In the genomic region with DNA sequence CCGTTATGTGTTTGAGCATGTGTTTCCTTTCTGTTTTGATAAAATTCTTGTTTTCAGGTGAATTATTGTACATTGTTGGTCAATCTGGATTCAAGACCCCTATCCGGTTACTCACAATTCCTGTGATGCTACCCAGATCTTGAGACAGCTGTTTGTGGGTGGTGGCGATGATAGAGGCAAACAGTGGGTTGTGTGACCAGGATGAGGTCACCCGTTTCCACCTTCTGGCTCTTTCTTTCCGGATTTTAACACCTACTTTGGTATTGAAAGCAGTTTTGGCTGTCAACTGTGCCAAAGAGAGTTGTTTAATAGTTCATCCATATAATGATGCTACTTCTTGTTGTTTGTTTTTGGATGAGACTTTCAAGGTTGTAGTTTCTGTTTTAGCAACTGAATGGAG, we compare ENCODE assay signal across 33 mouse cellular contexts. TPM values are rescaled to one million over a fixed set of nuclear protein-coding genes. Genes with fewer than 3 reads are reported as not detected.
DNase-seq lines count a peak whose midpoint lies in the region; ATAC-seq and TF ChIP-seq lines count a peak whose summit lies in the region.
"Had no signal": no experiment of that assay in that cellular context is flagged by ENCODE, and none has a peak within 500 bp of the region (broad histone marks: within the 10 kb centered on the region; RNA-seq: fewer than 3 reads in every experiment).

No protein-coding gene starts in this region.

- no peaks in the 10 kb centered on the region for H3K27me3 ChIP-seq in CH12.LX (replicated peaks)
- H3K27me3 ChIP-seq: embryonic facial prominence, embryonic 13.5 days; forebrain, embryonic 12.5 days; heart, embryonic 12.5 days; heart, embryonic 15.5 days; hindbrain, embryonic 13.5 days; intestine, embryonic 15.5 days; Patski had no signal

- in situ Hi-C loops in CH12.LX (cut with MboI; ENCODE audit: low pct_ligation_motif_present, low pct_unique_long_range_greater_than_20kb, low sequenced_read_pairs): no loop called here

- H3K9ac ChIP-seq in CH12.LX (ENCODE audit: insufficient read depth, low read depth): no peak overlapping the region
- H3K9ac ChIP-seq: embryonic facial prominence, embryonic 13.5 days; forebrain, embryonic 12.5 days; heart, embryonic 12.5 days; heart, embryonic 15.5 days; hindbrain, embryonic 13.5 days; intestine, embryonic 15.5 days had no signal

- ATAC-seq in activated CD4-positive, CD25-positive, alpha-beta regulatory T cell, adult 4 months: peak; percentile 51
- ATAC-seq: forebrain, embryonic 16.5 days; hindbrain, postnatal 0 days; intestine, embryonic 15.5 days; Patski had no signal

- peaks cover 0 to 30% of the 10 kb centered on the region in 2 experiments for H3K36me3 ChIP-seq in CH12.LX (replicated peaks in 1 of 2; ENCODE audit: control insufficient read depth in 1 of 2, insufficient read depth in 1 of 2, low read length in 1 of 2)
- H3K36me3 ChIP-seq: embryonic facial prominence, embryonic 10.5 days; embryonic facial prominence, embryonic 13.5 days; forebrain, embryonic 12.5 days; heart, embryonic 12.5 days; heart, embryonic 15.5 days; hindbrain, embryonic 10.5 days; hindbrain, embryonic 13.5 days; intestine, embryonic 15.5 days had no signal

- no peak overlapping the region for H3K4me3 ChIP-seq in CH12.LX (replicated peaks in 1 of 3; ENCODE audit: low read depth in 2 of 3, low read length in 2 of 3, poor library complexity in 1 of 3)
- H3K4me3 ChIP-seq in layer of hippocampus, adult 2 months: no peak overlapping the region
- H3K4me3 ChIP-seq: embryonic facial prominence, embryonic 10.5 days; embryonic facial prominence, embryonic 13.5 days; erythroblast, embryonic 14.5 days; forebrain, embryonic 12.5 days; gastrocnemius, adult 2 months; heart, embryonic 12.5 days; heart, embryonic 15.5 days; hindbrain, embryonic 10.5 days; hindbrain, embryonic 13.5 days; intestine, embryonic 15.5 days had no signal

- TF ChIP-seq POLR2A in CH12.LX (IDR thresholded peaks at IDR 0.05; ENCODE audit: low read depth, low read length): no peak

- no peak for TF ChIP-seq EP300 in CH12.LX (IDR thresholded peaks at IDR 0.05; ENCODE audit: low read length)

- TF ChIP-seq CTCF in CH12.LX (conservative IDR thresholded peaks at IDR 0.05 in 1 of 2, IDR thresholded peaks at IDR 0.05 in 1 of 2; ENCODE audit: low read depth in 2 of 2, low read length in 2 of 2): no peak
- TF ChIP-seq CTCF in layer of hippocampus, adult 2 months (conservative IDR thresholded peaks at IDR 0.05): no peak

- H3K4me1 ChIP-seq in CH12.LX (ENCODE audit: control insufficient read depth in 1 of 2, insufficient read depth in 2 of 2): peaks cover 5 to 45% of the 10 kb centered on the region in 2 experiments; a peak in 3 of 4 replicates

- no peak overlapping the region for H3K27ac ChIP-seq in CH12.LX (ENCODE audit: insufficient read depth, low read depth)
- H3K27ac ChIP-seq in layer of hippocampus, adult 2 months: no peak overlapping the region
- H3K27ac ChIP-seq: embryonic facial prominence, embryonic 10.5 days; embryonic facial prominence, embryonic 13.5 days; forebrain, embryonic 12.5 days; gastrocnemius, adult 2 months; heart, embryonic 15.5 days; hindbrain, embryonic 10.5 days; hindbrain, embryonic 13.5 days; hindbrain, postnatal 0 days; intestine, embryonic 15.5 days had no signal

- peaks cover 3% of the 10 kb centered on the region for H3K9me3 ChIP-seq in CH12.LX (replicated peaks; ENCODE audit: low read length)
- H3K9me3 ChIP-seq: embryonic facial prominence, embryonic 10.5 days; embryonic facial prominence, embryonic 13.5 days; forebrain, embryonic 12.5 days; G1E; heart, embryonic 12.5 days; heart, embryonic 15.5 days; hindbrain, embryonic 10.5 days; hindbrain, embryonic 13.5 days; intestine, embryonic 15.5 days had no signal

- DNase-seq in CD4-positive, CD25-positive, alpha-beta regulatory T cell, adult 2 months (ENCODE audit: low read depth, low spot score): peak; percentile 42
- no peak for DNase-seq in CH12.LX (ENCODE audit: extremely low read depth)
- DNase-seq in naive thymus-derived CD4-positive, alpha-beta T cell, adult 2 months (ENCODE audit: low read depth): peak; percentile 35
- DNase-seq in urinary bladder, postnatal 14 days (ENCODE audit: low spot score): no peak
- no peak for DNase-seq in layer of hippocampus, adult 2 months (ENCODE audit: low spot score in 2 of 2)
- no peak for DNase-seq in thymus, postnatal 10 days (ENCODE audit: low spot score in 2 of 2)
- DNase-seq: adrenal gland, adult 8-10 months; adrenal gland, postnatal 25 days; cerebellum, adult 11-12 months; cerebellum, adult 8-10 months; cerebellum, postnatal 10 days; cerebellum, postnatal 36 days; embryo, embryonic 11 days; gastrocnemius, adult 2 months; gastrocnemius, postnatal 14 days; heart, adult 18-20 months; heart, postnatal 10 days; heart, postnatal 36 days; kidney, adult 11 months had no signal

- no peak for TF ChIP-seq RAD21 in CH12.LX (IDR thresholded peaks at IDR 0.05; ENCODE audit: low read depth, low read length)

- dilution Hi-C loops in CH12.LX (cut with MboI; ENCODE audit: extremely low pct_ligation_motif_present, extremely low pct_unique_long_range_greater_than_20kb, low sequenced_read_pairs): no loop called here

- peaks cover 60% of the 10 kb centered on the region for H3K79me2 ChIP-seq in CH12.LX (replicated peaks; ENCODE audit: control insufficient read depth, extremely low read depth, insufficient read depth, poor library complexity, severe bottlenecking)

- peak overlapping the region; percentile 21; the same call in 1 of the 2 replicates for H3K4me2 ChIP-seq in CH12.LX (ENCODE audit: insufficient read depth, low read depth, poor library complexity, severe bottlenecking)
- H3K4me2 ChIP-seq: embryonic facial prominence, embryonic 13.5 days; forebrain, embryonic 12.5 days; heart, embryonic 12.5 days; heart, embryonic 15.5 days; hindbrain, embryonic 13.5 days; intestine, embryonic 15.5 days had no signal

TF ChIP-seq in CH12.LX, 34 proteins besides CTCF, POLR2A, EP300 and RAD21:
- TF ChIP-seq HCFC1 (IDR thresholded peaks at IDR 0.05; ENCODE audit: low read depth, low read length): no peak
TF ChIP-seq in CH12.LX: peak in this region for 0.

RNA-seq across cellular contexts. Expression of a gene that starts 16.7 kb away (rescaled TPM):
- total RNA-seq in CH12.LX (2012; rRNA removed): 38.2 and 43.7 TPM in 2 replicates
- 75.6 and 75.9 TPM in 2 replicates for total RNA-seq in CH12.LX (2014; rRNA removed)
- polyA plus RNA-seq in CH12.LX (2012; ENCODE audit: insufficient read length, low read depth): 58.6 and 60.1 TPM in 2 replicates
- 10 to 100 TPM; 14.0 to 15.2 TPM for polyA plus RNA-seq in activated CD4-positive, CD25-positive, alpha-beta regulatory T cell, adult 4 months (2017; shearing (Covaris generic))
- total RNA-seq in layer of hippocampus, adult 2 months (2021): 10 to 100 TPM; 23.3 to 26.1 TPM

Comparison
In these comparisons a context has a peak if more than half of its experiments do, and no peak if none do; other contexts are left out.
1. DNase-seq: peak in CD4-positive, CD25-positive, alpha-beta regulatory T cell, adult 2 months (single experiment) and naive thymus-derived CD4-positive, alpha-beta T cell, adult 2 months (single experiment); none in CH12.LX (single experiment), urinary bladder, postnatal 14 days (single experiment), layer of hippocampus, adult 2 months (0 of 2) and thymus, postnatal 10 days (0 of 2).